Mouse (Mus musculus) bone marrow macrophage, adult 2 months (primary cell): ENCODE measurements around the gene Fkbp5. TPM values are rescaled to one million over a fixed set of nuclear protein-coding genes. Genes with fewer than 3 reads are reported as not detected.
A peak's percentile ranks its signal among the peaks of the same experiment; 100 is the strongest.

Experiments
- H3K27ac ChIP-seq: 2 replicates; pipeline ENCODE4 v1.5.1; 2012; ENCODE audit warnings: low read depth, low read length; ENCODE audit not compliant: insufficient read depth
- H3K4me1 ChIP-seq: 2 replicates; pipeline ENCODE4 v1.6.1; 2012; ENCODE audit warnings: low read length; ENCODE audit not compliant: control insufficient read depth, insufficient read depth
- H3K4me3 ChIP-seq: 2 replicates; pipeline ENCODE4 v1.5.1; 2012; ENCODE audit warnings: mild to moderate bottlenecking, low read length, moderate library complexity; ENCODE audit not compliant: insufficient read depth
- CTCF ChIP-seq: IDR thresholded peaks from 2 replicates; pipeline ENCODE4 v1.5.1; 2012; ENCODE audit warnings: low read depth, mild to moderate bottlenecking, low read length, moderate library complexity
- POLR2A ChIP-seq: IDR thresholded peaks from 2 replicates; pipeline ENCODE4 v1.6.1; 2012; ENCODE audit warnings: mild to moderate bottlenecking, low read depth, low read length, borderline replicate concordance
- polyA plus RNA-seq: library from polyadenylated mRNA; stranded (reverse); fragments of >200 nt; gene quantifications from 2 replicates; pipeline ENCODE4 v1.2.4, GENCODE M21; 2012; ENCODE audit not compliant: missing spikeins, insufficient read depth, insufficient read length

Fkbp5 gene
- polyA plus RNA-seq, 1 experiment = 4.4 TPM

DNA sequence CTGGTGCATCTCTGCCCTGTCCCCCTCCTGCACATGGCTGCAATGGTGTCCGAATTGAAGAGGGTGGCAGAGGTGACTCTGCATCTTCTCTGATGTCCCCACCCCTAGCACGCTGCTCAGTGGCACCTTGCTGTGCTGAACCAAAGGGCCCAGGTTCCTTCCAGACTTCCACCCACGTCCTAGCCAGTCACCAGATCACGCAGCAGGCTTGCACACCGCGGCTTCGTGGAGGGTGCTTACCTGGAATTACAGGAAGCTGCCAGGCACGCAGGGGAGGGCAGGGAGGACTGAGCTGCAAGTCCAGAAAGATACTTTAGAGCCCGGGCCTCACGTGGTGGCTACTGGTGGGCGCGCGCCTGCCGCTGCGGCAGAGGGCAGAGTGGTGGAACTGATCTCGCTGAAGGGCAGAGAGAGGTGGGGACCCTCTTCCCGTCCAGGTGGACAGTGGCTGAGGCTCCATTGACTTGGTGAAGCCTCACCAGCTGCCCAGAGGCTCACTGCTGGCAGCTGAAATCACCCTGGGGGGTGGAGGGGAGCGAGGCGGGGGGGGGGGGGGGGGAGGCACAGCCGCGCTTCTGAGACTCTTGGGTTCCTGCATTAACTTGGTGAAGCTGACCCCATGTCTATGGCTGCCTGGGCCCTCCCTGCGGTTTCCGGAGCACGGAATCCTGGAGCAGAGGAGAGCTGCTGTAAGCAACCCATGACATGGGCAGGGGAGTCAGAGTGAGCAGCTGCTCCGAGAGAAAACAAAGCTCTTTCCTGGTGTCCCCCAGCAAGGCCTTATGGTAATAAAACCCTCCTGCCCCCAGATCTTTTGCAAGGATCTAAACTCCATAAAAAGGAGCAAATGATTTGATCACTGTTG, 125.5 kb downstream of the Fkbp5 start:
- no peak for TF ChIP-seq CTCF
- TF ChIP-seq POLR2A = no peak
- Histone ChIP-seq H3K27ac (no peak overlapping the region), H3K4me3 (no peak overlapping the region), H3K4me1 (0 out of 2 replicates have a peak, but pooled peaks cover 3% of the 10 kb centered on the region)

DNA sequence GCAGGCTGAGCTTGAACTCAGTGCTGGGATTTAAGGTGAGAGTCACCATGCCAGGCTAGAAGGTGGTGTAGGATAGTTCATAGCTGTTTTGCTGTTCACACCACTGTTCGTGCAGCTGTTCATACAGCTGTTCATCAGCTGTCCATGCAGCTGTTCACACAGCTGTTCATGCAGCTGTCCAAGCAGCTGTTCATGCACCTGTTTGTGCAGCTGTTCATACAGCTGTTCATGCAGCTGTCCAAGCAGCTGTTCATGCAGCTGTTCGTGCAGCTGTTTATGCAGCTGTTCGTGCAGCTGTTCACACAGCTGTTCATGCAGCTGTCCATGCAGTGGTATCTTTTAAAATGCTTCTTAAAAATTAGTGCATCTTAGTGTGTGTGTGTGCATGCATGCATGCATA, 128.8 kb downstream of the Fkbp5 start:
- Histone ChIP-seq H3K4me1 (0 out of 2 replicates have a peak, but pooled peaks cover 3% of the 10 kb centered on the region), H3K4me3 (no peak overlapping the region), H3K27ac (no peak overlapping the region)
- no peak for TF ChIP-seq POLR2A
- no peak for TF ChIP-seq CTCF

DNA sequence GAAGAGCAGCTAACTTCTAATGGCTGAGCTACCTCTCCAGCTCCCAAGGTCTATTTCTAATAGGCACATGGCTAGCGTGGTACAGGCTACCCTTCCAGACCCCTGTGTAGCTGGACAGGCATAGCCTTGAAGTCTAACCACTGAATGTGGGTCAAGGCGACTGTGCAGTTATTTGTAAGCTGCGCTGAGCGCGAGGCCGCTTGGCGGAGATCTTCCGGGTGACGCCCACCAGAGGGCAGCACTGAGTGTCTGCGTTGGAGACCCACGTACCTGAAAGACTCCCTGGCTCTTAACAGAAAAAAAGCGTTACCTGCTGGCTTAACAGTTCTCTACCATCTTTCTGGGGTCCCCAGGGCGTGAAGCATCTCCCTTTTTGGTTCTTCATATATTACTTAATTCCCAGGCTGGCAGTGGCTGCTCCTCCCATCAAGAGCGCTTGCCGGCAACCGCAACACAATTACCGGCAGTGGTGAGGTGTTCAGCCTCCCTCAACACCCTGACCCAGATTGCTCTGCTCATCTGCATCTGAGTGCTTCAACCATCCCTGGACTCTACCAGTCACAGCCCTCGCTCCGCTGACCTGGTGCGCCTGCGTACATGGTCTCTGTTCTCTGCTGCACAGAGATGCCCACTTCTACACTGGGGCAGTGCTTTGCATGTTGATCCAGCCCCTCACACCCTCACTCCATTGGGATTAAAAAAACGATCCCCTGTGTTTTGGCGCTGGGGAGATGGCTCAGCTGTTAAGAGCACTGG, 131.0 kb downstream of the Fkbp5 start:
- Histone ChIP-seq H3K4me3 (no peak overlapping the region), H3K4me1 (no peaks in the 10 kb centered on the region), H3K27ac (no peak overlapping the region)
- TF ChIP-seq CTCF (peak; percentile 79), POLR2A (no peak)

DNA sequence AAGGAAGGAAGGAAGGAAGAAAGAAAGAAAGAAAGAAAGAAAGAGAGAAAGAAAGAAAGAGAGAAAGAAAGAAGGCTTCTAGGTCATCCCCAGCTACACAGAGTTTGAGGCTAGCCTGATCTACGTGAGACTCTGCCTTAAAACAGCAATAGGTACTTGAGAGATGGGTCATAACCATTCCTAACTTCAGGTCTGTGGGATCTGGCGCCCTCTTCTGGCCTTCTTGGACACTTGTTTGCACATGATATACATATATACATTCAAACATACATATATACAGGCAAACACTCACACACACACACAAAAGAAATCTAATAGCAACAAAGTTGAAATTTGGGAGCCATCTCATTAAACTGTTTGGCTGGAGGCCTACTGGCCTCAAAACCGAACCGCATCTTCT, 133.0 kb downstream of the Fkbp5 start:
- no peak for TF ChIP-seq POLR2A
- TF ChIP-seq CTCF = no peak
- no peaks in the 10 kb centered on the region for H3K4me1 ChIP-seq
- H3K27ac ChIP-seq = no peak overlapping the region
- no peak overlapping the region for H3K4me3 ChIP-seq

DNA sequence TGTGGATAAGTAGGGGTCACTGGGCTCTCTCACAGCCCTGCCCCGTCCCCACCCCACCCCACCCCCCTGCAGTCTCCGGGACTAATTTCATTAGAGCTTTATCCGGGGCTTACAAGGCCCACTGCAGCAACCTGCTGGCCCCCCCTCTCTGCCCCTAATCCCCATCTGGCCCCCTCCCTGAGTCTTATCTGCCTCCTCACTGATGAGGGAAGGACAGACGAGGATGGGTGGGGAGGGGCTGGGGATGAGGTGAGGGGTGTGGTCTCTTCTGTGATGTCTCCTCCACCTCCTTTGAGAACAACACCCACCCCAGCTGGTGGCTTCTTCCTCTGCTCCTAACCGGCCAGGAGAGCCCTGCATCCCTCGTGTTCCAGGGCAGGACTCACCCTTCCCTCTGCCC, 137.1 kb downstream of the Fkbp5 start:
- H3K27ac ChIP-seq = no peak overlapping the region
- no peak overlapping the region for H3K4me3 ChIP-seq
- no peaks in the 10 kb centered on the region for H3K4me1 ChIP-seq
- TF ChIP-seq POLR2A = no peak

DNA sequence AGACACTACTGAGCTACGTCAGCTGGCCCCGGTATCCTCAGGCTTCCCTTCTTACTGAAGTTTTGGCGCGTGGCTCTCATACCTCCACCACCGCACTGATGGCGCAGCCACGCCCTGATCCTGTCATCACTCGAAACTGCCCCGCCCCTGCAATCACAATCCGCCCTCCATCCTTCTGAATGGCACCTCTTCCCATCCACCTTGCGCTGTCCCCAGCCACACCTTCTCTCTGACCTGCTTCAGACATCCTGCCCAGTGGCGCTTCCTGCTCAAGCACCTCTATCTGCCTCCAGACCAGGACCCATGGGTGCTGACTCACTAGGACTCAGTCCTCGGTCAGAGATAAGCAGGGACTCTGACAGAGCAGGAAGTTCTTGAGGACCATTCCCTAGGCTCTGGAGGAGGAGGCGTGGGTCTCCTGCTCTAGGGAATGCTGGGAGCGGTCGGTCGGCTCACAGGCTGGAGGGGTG, 141.7 kb downstream of the Fkbp5 start:
- no peak overlapping the region for H3K27ac ChIP-seq
- no peaks in the 10 kb centered on the region for H3K4me1 ChIP-seq
- no peak overlapping the region for H3K4me3 ChIP-seq
- no peak for TF ChIP-seq CTCF
- TF ChIP-seq POLR2A = no peak

DNA sequence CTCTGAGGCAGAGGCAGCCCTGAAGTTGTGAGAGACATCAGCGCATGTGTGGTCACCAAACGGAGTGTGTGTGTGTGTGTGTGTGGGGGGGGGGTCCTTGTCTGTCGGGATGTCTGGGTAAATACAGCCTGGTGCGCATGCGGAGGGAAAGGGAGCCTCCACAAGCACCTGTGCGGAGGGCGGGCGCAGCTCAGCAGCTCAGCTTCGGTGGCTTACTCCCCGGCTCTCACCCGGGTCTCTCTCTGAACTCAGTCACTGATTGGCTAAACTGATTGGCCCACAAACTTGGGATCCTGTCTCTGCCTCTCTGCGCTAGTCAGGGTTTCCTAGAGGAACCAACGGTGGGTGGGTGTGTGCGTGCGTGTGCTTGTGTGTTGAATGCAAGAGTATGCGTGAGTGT, 142.8 kb downstream of the Fkbp5 start:
- no peak for TF ChIP-seq POLR2A
- no peak for TF ChIP-seq CTCF
- H3K27ac ChIP-seq = no peak overlapping the region
- H3K4me3 ChIP-seq = no peak overlapping the region
- H3K4me1 ChIP-seq = no peaks in the 10 kb centered on the region

DNA sequence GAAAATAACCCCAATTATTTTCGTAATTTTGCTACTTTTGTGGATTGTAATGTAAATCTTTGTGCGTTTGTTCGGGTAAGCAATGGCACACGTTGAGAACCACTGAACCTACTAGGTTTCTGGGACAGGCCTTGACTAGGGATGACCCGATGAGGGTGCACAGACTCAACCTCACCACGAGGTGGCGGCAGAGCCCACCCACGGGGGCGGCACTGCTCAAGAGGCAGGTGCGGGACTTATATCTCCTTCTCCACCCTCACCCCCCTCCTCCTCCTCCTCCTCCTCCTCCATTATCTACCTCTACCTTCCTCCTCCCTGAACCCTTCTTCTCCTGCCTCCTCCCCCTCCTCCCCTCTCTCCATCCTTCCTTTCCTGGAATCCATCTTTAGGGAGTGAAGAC, 143.5 kb downstream of the Fkbp5 start:
- TF ChIP-seq POLR2A = no peak
- TF ChIP-seq CTCF = peak; percentile 56
- no peak overlapping the region for H3K27ac ChIP-seq
- no peaks in the 10 kb centered on the region for H3K4me1 ChIP-seq
- H3K4me3 ChIP-seq = no peak overlapping the region

DNA sequence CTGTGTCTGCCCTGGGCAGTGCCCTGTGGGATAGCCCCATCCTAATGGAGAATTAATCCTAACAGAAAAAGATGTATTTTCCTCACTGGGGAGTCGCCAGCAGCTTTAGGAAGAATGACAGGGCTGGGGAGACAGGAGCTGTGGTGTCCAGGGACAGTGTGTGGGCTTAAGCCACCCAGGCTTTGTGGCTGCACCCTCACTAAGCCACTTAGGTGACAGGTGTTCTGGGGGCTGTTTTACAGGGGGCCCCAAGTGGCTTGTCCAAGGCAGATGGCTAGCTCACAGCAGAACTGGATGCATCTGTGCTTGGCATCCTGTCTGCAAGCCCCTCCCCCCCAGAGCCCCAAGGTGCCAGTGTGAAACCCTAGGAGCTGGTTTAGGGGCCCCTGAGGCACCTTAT, 145.4 kb downstream of the Fkbp5 start:
- Histone ChIP-seq H3K4me1 (0 out of 2 replicates have a peak, but pooled peaks cover 3% of the 10 kb centered on the region), H3K4me3 (no peak overlapping the region), H3K27ac (no peak overlapping the region)
- TF ChIP-seq POLR2A (no peak), CTCF (no peak)

DNA sequence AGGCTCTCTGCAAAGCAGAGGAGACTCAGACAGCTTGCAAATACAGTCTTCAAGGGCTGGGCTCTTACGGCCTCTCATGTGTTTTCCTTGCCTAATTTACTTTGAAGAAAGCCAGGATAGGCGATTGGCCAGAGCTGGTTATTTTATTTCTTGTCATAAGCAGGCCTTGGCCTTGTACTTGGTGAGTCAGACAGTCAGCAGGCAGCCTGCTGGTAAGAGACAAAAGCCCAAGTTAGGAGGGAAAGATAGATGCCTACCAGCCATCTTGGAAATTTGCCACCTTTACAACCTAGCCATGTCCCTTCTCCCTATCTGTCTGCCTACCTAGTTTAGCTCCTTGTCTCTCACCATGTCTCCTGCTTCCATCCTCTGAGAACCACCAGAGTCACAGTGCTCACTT, 146.0 kb downstream of the Fkbp5 start:
- Histone ChIP-seq H3K4me1 (0 out of 2 replicates have a peak, but pooled peaks cover 3% of the 10 kb centered on the region), H3K4me3 (no peak overlapping the region), H3K27ac (no peak overlapping the region)
- no peak for TF ChIP-seq POLR2A
- TF ChIP-seq CTCF = no peak
